Mouse (Mus musculus) neural tube, embryonic 10.5 days (tissue): ENCODE measurements at regions not wholly inside any gene's neighbourhood (a gene's known extent, or its start where the extent isn't known, plus 50 kb on each side); places are given as distances from the start of the nearest gene placed in this dataset.
A peak's percentile ranks its signal among the peaks of the same experiment; 100 is the strongest.

Experiments
- DNase-seq: peaks from one replicate; pipeline ENCODE4 v3.0.0-alpha.2; 2017; ENCODE audit warnings: low spot score; ENCODE audit errors: extremely low spot score

- no peak for DNase-seq
Observed at GRCm38 (mm10) chr13:71149303-71149696, 307.7 kb upstream of the Adamts16 start.

DNA sequence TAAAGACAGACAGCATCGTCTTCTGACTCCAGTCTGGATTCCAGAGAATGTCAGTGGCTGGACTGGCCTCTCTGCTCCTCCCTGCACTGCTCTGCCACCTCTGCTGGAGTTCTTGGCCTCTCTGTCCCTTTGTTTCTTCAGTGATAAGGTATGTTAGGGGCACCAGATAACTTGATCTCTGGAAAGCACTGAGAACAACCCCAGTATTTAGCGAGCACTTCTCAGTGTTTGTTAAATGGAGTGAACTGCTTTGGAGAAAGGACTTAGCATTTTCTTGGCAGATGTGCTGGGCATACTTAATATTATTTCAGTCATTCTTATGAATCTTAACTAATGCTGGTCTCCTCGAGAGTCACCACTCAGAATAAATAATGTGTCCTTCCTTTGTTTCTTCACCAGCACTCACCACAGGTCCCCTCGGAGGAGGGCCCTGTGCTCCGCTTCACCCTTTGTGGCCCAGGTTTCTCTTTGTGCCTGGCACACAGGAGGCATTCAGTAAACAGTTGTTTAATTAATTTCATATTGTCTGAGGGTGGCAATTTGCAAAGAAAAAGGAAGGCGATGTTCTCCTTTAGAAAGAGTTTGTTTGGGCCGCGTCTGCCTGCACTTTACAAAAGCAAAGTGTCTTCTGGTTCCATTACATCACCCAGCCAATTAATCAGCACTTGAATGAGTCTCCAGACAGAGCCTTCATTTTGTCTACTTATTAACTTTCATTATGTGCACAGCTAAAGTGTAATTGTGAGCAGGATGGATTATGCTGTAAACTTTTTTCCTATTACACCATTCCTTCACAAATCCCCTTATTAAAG lies 307.1 kb upstream of the Adamts16 start:
- no peak for DNase-seq

- DNase-seq, result no peak
Observed at GRCm38 (mm10) chr13:71146859-71147443, 305.3 kb upstream of the Adamts16 start.

GRCm38 (mm10) chr13:71138745-71139312 lies 297.2 kb upstream of the Adamts16 start:
- DNase-seq, result no peak

GRCm38 (mm10) chr13:71135940-71136632 lies 294.5 kb upstream of the Adamts16 start:
- DNase-seq, result no peak

DNA sequence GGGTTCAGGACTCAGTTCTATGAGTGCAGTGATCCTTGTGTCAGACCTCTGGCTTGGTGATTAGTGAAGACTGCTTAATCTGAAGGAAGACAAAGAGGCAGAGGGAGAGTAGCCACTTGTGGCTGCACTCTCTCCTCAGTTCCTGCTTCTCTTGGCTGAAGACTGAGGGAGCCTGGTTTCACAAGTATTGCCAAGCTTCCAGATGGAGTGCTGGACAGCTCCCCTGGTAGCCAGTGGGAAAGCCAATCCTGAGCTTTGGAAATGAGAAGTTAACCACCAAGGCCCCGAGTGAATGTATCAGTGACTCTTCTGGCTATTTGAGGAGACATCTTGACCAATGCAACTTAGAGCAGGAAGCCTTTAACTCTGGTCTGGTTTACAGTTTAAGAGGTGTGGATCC lies 279.9 kb upstream of the Adamts16 start:
- peak; percentile 33 for DNase-seq

DNA sequence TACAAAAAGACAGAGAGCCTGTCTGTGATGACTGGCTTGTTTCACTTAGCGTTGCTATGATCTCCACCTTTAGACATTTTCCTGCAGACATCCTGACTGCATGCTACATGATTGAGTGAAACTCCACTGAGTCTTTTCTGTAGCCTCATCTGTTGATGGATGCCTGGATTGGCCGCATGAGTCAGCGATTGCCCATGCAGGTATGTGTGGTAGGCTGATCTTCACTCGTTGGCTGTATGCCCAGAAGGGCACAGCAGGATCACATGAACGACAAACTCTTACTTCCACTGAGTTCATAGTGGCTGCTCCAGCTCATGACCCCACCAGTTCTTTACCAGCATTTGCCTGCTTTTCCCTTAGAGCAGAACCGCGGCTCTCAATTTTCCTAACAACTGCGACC lies 266.6 kb upstream of the Adamts16 start:
- no peak for DNase-seq

GRCm38 (mm10) chr13:71105229-71105838 lies 263.7 kb upstream of the Adamts16 start:
- peak; percentile 90 for DNase-seq

- peak; percentile 37 for DNase-seq
Observed at GRCm38 (mm10) chr13:71104419-71105228, 263.0 kb upstream of the Adamts16 start.

DNA sequence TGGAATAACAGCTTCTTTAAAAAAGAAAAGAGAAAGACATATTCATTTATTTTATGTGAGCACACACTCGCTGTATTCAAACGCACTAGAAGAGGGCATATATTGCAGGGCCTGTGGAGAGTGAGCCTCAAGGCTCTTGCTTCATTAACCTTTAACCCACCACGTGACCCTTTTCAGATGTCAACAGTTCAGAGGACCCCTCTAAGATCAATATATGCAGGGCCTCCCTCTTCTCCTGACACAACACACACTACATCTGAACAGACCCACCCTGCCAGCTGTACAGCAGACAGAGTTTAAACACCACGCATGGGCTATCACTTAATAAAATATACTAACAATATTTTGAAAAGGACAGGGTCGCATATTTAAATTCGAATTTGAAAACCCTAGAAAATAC lies 242.7 kb upstream of the Adamts16 start:
- DNase-seq, result no peak

- DNase-seq, result no peak
Observed at GRCm38 (mm10) chr13:71075916-71076315, 234.3 kb upstream of the Adamts16 start.

- DNase-seq, result no peak
Observed at GRCm38 (mm10) chr13:71074012-71074411, 232.4 kb upstream of the Adamts16 start.

DNA sequence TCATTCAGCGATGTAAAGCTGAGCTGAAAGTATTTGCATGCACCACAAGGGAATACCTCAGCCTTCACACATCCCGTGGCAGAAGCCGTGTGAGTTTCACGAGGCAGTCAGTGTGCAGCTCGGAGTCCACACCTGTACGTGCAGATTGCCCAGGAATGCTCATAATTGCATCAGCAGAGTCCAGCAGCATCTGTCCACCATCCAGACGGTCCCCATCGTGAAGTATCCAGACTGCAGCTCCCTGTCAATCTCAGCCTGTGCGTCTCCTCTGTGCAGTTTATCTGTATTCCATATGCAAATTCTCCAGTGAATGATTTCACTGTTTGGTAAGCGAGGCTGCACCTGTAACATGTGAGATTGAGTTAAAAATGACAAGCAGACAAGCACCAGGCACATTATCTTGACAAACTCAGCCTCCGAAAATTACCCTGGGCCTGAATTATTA lies 227.2 kb upstream of the Adamts16 start:
- no peak for DNase-seq

GRCm38 (mm10) chr13:71068011-71068410 lies 226.4 kb upstream of the Adamts16 start:
- DNase-seq, result no peak

- no peak for DNase-seq
Observed at GRCm38 (mm10) chr13:71065568-71065967, 224.0 kb upstream of the Adamts16 start.

- DNase-seq, result no peak
Observed at GRCm38 (mm10) chr13:71064590-71065307, 223.1 kb upstream of the Adamts16 start.

GRCm38 (mm10) chr13:71053361-71054264 lies 212.0 kb upstream of the Adamts16 start:
- no peak for DNase-seq

- no peak for DNase-seq
Observed at GRCm38 (mm10) chr13:71050646-71051045, 209.0 kb upstream of the Adamts16 start.

- no peak for DNase-seq
Observed at GRCm38 (mm10) chr13:71036000-71036399, 194.4 kb upstream of the Adamts16 start.
